Mouse (Mus musculus): Measurements from ENCODE around the gene Lrp4.
A peak's percentile ranks its signal among the peaks of the same experiment; 100 is the strongest.

Gene Lrp4

GRCm38 (mm10) chr2:91457259-91457655 lies at the start of gene Lrp4:
TSS of gene Lrp4 (plus strand) at chr2:91457511.
- DNase-seq (ENCODE audit: low spot score): peak; percentile 89

DNA sequence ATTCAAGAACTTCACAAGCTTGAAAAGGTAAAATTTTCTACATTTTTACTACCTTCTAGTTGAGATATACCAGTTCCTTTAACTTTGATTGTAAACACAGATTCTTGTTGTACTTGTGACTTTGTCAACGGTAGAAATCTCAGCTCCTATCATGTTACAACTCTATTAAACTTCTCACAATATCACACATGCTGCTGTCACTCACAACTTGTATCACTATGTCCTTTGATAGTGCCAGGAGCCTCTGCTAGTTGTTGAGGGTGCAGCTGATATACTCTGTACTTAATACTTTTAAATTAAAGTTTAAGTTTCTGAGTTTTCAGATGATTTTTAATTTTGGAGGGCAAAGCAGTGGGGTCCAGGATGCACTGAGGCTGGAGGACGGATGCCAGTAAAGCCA lies 49.3 kb upstream of the Lrp4 start:
- DNase-seq (ENCODE audit: low spot score): no peak

GRCm38 (mm10) chr2:91411473-91411872 lies 45.8 kb upstream of the Lrp4 start:
- DNase-seq (ENCODE audit: low spot score): no peak

DNA sequence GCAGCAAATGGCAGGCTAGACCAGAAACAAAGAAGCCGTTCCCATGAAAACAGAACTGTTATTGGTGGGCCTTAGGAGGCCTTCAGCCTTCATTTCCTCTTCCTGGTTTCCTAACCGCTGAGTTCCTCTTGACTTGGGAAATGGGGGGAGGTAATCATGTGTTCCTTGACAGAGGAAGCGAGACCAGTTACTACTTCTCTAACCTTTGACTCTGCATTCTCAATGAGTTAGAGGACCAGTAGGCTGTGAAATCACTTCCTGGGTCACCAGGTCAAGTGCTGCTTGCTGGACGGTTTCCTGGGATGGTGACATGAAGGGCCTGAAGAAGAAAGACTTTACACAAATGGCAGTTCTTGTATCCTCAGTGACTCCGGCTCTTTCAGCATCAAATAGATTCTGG lies 45.0 kb upstream of the Lrp4 start:
- DNase-seq (ENCODE audit: low spot score): peak; percentile 39

DNA sequence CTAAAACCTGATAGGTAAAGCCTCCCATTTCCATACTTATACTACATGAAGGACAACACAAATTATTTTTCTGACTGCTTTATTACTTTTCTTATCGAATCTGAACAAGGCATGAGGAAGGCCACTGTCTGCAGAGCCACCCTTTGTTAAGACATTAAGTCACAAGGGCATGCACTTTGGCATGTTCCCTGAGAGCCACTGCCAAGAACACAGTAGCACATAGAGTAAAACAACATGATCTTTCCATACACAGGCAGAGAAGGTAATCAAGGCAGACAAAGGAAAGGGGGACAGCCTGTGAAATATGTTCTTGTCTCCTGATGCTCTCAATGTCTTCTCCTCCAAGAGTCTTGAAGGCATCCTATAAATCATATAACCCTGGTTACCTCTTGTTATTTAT lies 43.5 kb upstream of the Lrp4 start:
- no peak for DNase-seq (ENCODE audit: low spot score)

- no peak for DNase-seq (ENCODE audit: low spot score)
Measured at GRCm38 (mm10) chr2:91421641-91422040, 35.7 kb upstream of the Lrp4 start.

DNA sequence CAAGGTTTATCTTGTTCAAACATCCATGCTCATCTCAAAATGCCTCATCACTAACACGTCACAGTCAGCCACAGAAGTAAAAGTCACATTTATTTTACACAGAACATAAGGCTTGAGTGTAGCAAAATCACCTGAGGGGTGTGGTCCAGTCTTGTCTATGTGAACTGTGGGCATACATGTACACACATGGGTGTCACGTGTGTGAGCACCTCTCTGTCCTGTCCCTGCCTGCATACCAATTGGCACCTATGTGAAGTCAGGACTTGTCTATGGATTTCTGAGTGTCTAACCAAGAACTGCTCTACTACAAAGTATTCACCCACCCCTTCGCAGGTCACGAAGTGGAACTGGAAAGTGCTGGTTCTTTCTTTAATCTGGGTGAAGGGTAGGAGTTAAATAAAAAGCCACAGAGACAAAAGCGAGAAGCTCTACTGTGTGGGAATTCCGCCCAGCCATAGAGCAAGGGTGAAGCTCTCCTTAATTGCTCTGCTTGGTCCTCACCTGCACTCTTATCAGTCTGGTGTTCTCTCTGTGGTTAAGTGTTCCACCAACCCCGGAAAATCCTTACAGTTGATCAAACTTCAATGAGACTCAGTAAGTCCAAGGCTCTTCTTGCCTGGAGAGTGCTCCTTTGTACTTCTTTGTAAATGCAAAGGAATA lies 33.1 kb upstream of the Lrp4 start:
- DNase-seq (ENCODE audit: low spot score): no peak

DNA sequence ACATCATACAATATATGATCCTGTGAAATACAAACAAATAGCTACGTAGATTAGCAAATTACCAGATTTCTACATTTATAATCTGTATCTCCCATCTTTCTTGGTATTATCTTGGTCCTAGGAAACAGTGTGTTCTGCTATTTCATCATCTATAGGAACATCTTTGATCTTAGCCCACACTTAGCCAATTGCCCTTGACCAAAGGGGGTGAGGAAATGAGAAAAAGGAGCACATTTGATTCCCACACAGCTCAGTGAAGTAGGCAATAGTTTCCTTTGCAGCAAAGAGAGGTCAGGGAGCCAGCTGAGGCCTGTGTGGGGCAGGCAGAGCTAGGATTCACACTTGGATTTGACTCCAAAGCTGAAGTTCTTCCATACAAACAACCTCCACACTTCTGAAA lies 31.0 kb upstream of the Lrp4 start:
- no peak for DNase-seq (ENCODE audit: low spot score)

- no peak for DNase-seq (ENCODE audit: low spot score)
Measured at GRCm38 (mm10) chr2:91429146-91429545, 28.2 kb upstream of the Lrp4 start.

DNA sequence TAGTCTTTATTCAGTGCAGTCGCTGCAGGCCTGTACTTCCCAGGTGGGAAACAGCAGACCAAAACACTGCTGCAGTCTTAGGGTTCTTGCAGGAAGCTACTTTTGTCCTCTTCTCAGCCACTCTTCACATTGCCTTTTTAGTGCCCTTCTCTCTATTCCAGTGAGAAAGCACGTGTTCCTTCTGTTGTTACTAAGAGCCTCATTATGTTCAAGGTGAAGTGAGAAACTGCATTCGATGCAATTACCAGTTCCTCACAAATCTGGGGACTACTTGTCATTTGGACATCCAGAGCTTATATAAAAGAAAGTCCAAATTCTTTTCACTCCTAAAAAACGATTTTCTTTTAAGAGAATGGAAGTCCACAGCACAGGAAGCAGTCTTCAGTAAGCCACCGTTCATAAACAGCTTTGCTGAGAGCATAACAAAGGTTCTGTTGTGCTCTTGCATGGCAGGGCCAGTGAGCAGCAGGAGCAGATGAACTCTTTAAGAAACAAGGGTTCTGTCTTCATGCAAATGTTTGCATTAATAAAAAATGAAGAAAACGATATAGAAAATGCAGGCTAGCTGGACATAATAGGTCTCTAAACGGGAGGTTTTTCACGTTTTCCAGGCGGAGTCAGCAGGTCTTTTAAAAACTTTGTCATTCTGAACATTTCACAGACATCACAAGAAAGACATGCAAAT lies 27.3 kb upstream of the Lrp4 start:
- no peak for DNase-seq (ENCODE audit: low spot score)

- no peak for DNase-seq (ENCODE audit: low spot score)
Measured at GRCm38 (mm10) chr2:91430600-91430919, 26.8 kb upstream of the Lrp4 start.

GRCm38 (mm10) chr2:91436713-91437112 lies 20.6 kb upstream of the Lrp4 start:
- no peak for DNase-seq (ENCODE audit: low spot score)

GRCm38 (mm10) chr2:91437116-91437815 lies 20.0 kb upstream of the Lrp4 start:
- DNase-seq (ENCODE audit: low spot score): no peak

GRCm38 (mm10) chr2:91439271-91439670 lies 18.0 kb upstream of the Lrp4 start:
- no peak for DNase-seq (ENCODE audit: low spot score)

DNA sequence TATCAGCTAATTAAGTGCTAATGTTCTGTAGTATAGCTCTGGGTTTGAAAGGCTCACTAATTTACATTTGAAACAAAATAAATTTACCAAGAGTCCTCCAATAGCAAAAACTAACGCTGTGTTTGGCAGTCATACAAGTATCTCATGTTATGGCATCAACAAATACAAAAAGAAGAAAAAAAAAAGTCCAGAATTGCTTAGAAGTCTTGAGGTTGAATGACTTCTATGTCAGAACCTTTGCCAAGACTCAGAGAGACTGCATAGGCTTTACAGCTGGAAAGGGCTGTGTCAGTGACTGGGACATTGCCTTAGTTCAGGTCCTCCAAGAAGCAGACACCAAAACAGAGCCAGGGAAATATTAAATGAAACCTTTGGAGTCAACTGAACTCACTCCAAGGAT lies 17.4 kb upstream of the Lrp4 start:
- no peak for DNase-seq (ENCODE audit: low spot score)

DNA sequence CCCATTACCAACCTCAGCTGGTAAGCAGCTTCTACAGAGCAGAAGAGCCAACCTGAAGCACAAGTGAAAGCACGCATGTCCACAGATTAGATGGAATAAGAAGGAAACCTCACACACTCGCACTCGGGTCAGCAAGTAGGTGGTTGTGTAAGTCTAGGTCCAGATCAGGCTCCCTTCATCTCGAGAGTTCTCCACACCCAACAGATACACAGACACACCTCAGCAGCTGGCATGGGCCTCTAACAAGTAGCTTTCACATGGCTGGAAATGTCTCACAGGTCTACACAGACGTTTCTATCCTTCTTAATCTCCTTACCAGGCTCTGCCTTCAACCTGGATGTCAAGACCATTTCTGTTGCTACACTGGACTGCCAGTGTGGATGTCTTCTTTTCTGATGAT lies 16.6 kb upstream of the Lrp4 start:
- DNase-seq (ENCODE audit: low spot score): no peak

DNA sequence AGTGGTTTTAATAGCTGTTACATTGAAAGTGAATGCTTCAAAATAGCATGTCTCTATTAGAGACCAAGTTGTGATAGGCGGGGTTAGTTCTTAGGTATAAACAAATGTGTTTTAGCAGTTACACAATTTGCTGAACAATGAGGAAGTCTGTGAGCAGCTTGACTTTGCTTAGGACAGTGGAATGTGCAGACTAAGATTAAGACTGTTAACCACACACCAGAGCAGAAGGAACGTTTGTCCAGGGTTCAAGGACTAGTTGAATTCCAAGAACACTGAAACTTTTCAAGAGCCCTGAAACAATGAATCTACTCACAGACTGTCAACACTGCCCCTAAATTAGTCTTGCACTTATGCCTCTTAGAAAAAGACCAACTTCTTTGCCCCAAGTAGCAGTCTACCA lies 15.6 kb upstream of the Lrp4 start:
- DNase-seq (ENCODE audit: low spot score): peak; percentile 53

GRCm38 (mm10) chr2:91442241-91442640 lies 15.1 kb upstream of the Lrp4 start:
- no peak for DNase-seq (ENCODE audit: low spot score)

- peak; percentile 82 for DNase-seq (ENCODE audit: low spot score)
Measured at GRCm38 (mm10) chr2:91444286-91444892, 12.9 kb upstream of the Lrp4 start, which contains the start of gene 1110051M20Rik. TSS of gene 1110051M20Rik (minus strand) at chr2:91444704.

DNA sequence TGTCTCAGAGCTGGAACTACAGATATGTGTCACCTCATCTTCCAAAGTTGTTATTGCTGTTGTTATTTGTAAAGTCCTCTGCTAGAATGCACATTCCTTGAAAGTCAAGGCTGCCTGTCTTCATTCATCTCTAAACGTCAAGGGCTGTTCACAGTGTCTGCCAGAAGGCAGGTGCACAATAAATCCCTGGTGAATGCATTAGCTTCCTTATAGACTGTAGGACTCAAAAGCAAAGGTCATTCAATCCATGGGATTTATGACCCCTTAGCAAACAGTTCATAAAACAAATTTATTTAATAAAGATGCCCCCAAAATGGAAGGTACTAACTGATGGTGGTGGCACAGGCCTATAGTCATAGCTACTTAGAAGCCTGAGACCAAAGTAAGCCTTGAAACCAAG lies 7.6 kb upstream of the Lrp4 start:
- DNase-seq (ENCODE audit: low spot score): no peak

DNA sequence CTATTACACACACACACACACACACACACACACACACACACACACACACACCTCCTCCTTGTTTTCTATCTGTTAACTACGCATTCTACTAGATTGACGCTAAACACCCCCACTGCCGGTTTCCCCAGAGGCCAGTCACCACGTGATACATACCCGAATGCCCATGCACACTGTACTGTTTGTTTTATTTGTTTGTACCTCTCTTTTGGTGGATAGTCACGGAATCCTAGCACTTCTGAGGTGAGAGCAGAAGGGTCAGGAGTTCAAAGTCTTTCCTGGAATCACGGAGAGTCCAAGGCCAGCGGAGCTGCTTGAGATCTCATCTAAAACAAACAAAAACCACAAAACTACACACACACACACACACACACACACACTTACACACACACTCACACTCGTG lies 7.0 kb upstream of the Lrp4 start:
- peak; percentile 77 for DNase-seq (ENCODE audit: low spot score)

GRCm38 (mm10) chr2:91452658-91453057 lies 4.7 kb upstream of the Lrp4 start:
- no peak for DNase-seq (ENCODE audit: low spot score)

Data from yolk sac, embryonic 10.5 days (tissue).